Mouse (Mus musculus) stomach, postnatal 0 days (tissue): ENCODE results near the gene Sun1.

ENCODE experiments used
- CTCF ChIP-seq: IDR thresholded peaks from 2 replicates; pipeline ENCODE4 v1.5.1; 2016; ENCODE audit warnings: antibody characterized with exemption, low read depth, mild to moderate bottlenecking, moderate library complexity
- EP300 ChIP-seq: optimal IDR thresholded peaks from 2 replicates; pipeline ENCODE3; 2016; ENCODE audit warnings: antibody characterized with exemption

DNA sequence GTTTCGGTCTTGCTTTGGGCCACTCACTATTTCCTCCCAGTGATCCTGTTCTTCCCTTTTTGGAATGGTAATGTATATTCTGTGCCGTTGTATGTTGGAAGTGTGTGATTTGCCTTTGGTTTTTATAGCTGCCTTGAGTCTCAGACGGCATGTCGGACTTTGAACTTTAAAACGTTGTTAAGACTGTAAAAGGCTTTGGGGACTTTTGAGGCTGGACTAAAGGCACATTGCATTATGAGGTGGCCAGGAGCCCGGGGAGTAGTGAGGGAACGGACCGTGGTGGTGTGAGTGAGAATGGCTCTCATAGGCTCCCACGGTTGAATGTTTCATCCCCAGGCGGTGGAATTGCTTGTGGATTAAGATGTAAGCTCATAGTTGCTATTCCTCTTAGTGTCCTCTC is 96.7 kb downstream of the Sun1 start:
- no peak for TF ChIP-seq CTCF
- TF ChIP-seq EP300: no peak
